ENCODE assay signal across 20 mouse cellular contexts in the genomic region with DNA sequence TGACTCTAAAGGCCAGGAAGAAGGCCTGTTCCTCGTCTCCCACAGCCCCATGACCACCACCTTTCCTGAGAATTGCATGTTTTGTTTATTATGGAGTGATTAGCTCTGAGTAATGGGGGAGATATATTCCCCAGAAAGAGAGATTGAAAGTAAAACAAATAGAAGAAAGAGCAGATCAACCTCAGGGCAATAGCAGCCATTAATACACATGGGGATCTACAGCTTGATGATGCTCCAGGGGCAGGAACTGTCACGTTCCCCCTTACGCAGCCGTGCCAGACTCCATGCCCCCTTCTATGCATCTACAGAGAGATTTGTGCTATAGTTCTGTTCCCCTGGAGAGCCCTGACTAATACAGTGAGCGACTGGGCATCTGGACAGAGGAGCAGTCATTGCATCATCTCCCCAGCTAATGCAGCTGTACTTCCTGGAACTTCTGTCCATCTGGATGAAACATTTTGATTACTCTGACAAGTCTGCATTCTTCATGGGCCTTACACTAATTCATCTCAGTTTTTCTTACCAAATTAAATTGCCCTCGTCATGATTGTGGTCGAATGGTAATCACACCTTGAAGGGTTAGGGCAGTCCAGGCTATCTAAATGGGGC. TPM values are rescaled to one million over a fixed set of nuclear protein-coding genes. Genes with fewer than 3 reads are reported as not detected.
DNase-seq lines count a peak whose midpoint lies in the region; ATAC-seq lines count a peak whose summit lies in the region.
"Had no signal": no experiment of that assay in that cellular context is flagged by ENCODE, and none has a peak within 500 bp of the region (broad histone marks: within the 10 kb centered on the region; RNA-seq: fewer than 3 reads in every experiment).

No protein-coding gene starts in this region.

- H3K27ac ChIP-seq in heart, embryonic 11.5 days (ENCODE audit: low read depth, low read length): no peak overlapping the region
- H3K27ac ChIP-seq: embryonic facial prominence, embryonic 12.5 days; forebrain, embryonic 13.5 days; gastrocnemius, adult 2 months; hindbrain, embryonic 15.5 days had no signal

- ATAC-seq in heart, embryonic 11.5 days (replicated peaks; ENCODE audit: insufficient number of reproducible peaks, low FRiP score, low TSS enrichment): no peak
- ATAC-seq in megakaryocyte-erythroid progenitor cell, adult 5-6 weeks (replicated peaks; ENCODE audit: low FRiP score, low TSS enrichment, poor library complexity, severe bottlenecking): no peak
- ATAC-seq: CD4-positive, CD25-positive, alpha-beta regulatory T cell, adult 4 months; forebrain, embryonic 13.5 days; forebrain, postnatal 0 days; intestine, embryonic 16.5 days had no signal

- WGBS in heart, embryonic 11.5 days (ENCODE audit: insufficient replicate concordance): 71% methylated on average over 7 of the region's 7 CpGs

- DNase-seq in heart, adult 11 months: peak; percentile 74
- peak; percentile 21 for DNase-seq in 416B (ENCODE audit: low read depth)
- DNase-seq in NIH3T3 (ENCODE audit: low read depth): peak; percentile 67
- peak; percentile 11 for DNase-seq in skeletal muscle tissue, adult 2 months (ENCODE audit: low read depth, low spot score)
- no peak for DNase-seq in frontal cortex, postnatal 10 days (ENCODE audit: low spot score in 2 of 2)
- DNase-seq: adrenal gland, postnatal 10 days; cerebellum, adult 11 months; cerebellum, adult 8-10 months; cerebellum, postnatal 25 days; forebrain, postnatal 0 days; gastrocnemius, adult 2 months; gastrocnemius, postnatal 36 days had no signal

- H3K9ac ChIP-seq in heart, embryonic 11.5 days (ENCODE audit: low read depth, low read length): no peak overlapping the region
- H3K9ac ChIP-seq: embryonic facial prominence, embryonic 12.5 days; forebrain, embryonic 13.5 days; forebrain, postnatal 0 days; heart, embryonic 12.5 days; hindbrain, embryonic 15.5 days had no signal

- H3K27me3 ChIP-seq in heart, embryonic 11.5 days (ENCODE audit: control insufficient read depth, insufficient read depth, low read length): no peaks in the 10 kb centered on the region
- H3K27me3 ChIP-seq: embryonic facial prominence, embryonic 12.5 days; forebrain, embryonic 13.5 days; heart, embryonic 12.5 days; hindbrain, embryonic 15.5 days had no signal

- H3K36me3 ChIP-seq in heart, embryonic 11.5 days (ENCODE audit: control insufficient read depth, insufficient read depth, low read length): no peaks in the 10 kb centered on the region
- H3K36me3 ChIP-seq: embryonic facial prominence, embryonic 12.5 days; heart, embryonic 12.5 days; hindbrain, embryonic 15.5 days had no signal

- H3K4me2 ChIP-seq in heart, embryonic 11.5 days: no peak overlapping the region
- H3K4me2 ChIP-seq: embryonic facial prominence, embryonic 12.5 days; forebrain, embryonic 13.5 days; heart, embryonic 12.5 days; hindbrain, embryonic 15.5 days had no signal

- H3K4me1 ChIP-seq in heart, embryonic 11.5 days (ENCODE audit: control insufficient read depth, insufficient read depth, low read length): no peaks in the 10 kb centered on the region
- H3K4me1 ChIP-seq: embryonic facial prominence, embryonic 12.5 days; forebrain, embryonic 13.5 days; heart, embryonic 12.5 days; hindbrain, embryonic 15.5 days had no signal

- H3K4me3 ChIP-seq in heart, embryonic 11.5 days (ENCODE audit: low read depth, low read length): no peak overlapping the region
- H3K4me3 ChIP-seq: embryonic facial prominence, embryonic 12.5 days; forebrain, embryonic 13.5 days; gastrocnemius, adult 2 months; heart, embryonic 12.5 days; hindbrain, embryonic 15.5 days had no signal

- H3K9me3 ChIP-seq in heart, embryonic 11.5 days (replicated peaks; ENCODE audit: control insufficient read depth, low read length): no peaks in the 10 kb centered on the region
- H3K9me3 ChIP-seq: embryonic facial prominence, embryonic 12.5 days; forebrain, embryonic 13.5 days; heart, embryonic 12.5 days; hindbrain, embryonic 15.5 days had no signal

RNA-seq across cellular contexts. Expression of gene Tars, which starts 28.9 kb away (rescaled TPM):
- polyA plus RNA-seq in heart, embryonic 11.5 days (2014; fragmentation: Nextera tagmentation; extraction: Ambion mirVana): 51.6 and 52.0 TPM in 2 replicates
- 39.7 and 55.5 TPM in 2 replicates for total RNA-seq in megakaryocyte-erythroid progenitor cell, adult 5-6 weeks (2014; fragmentation: Nextera tagmentation)
- 70.2 and 93.1 TPM in 2 replicates for total RNA-seq in megakaryocyte-erythroid progenitor cell, adult 5-6 weeks (2017)

Comparison
In these comparisons a context has a peak if more than half of its experiments do, and no peak if none do; other contexts are left out.
1. DNase-seq: peak in heart, adult 11 months (single experiment), 416B (single experiment), NIH3T3 (single experiment) and skeletal muscle tissue, adult 2 months (single experiment); none in frontal cortex, postnatal 10 days (0 of 2).